Mouse (Mus musculus) cerebellum, adult 2 months (tissue): ENCODE data around the gene Tmprss11g.

Experiments
- CTCF ChIP-seq: fragments of 200-500 bp; IDR thresholded peaks from 2 replicates; pipeline ENCODE4 v1.5.1; 2011; ENCODE audit warnings: low read depth, mild to moderate bottlenecking, control low read depth, low read length, moderate library complexity, borderline replicate concordance; ENCODE audit not compliant: insufficient read depth
- POLR2A ChIP-seq: fragments of 200-500 bp; IDR thresholded peaks from 2 replicates; pipeline ENCODE4 v1.6.1; 2011; ENCODE audit warnings: low read length, control low read depth, borderline replicate concordance; ENCODE audit not compliant: insufficient read depth

GRCm38 (mm10) chr5:86511538-86511937, 6.9 kb downstream of the Tmprss11g start:
- TF ChIP-seq CTCF, result no peak
- no peak for TF ChIP-seq POLR2A
